Mouse (Mus musculus): Measurements from ENCODE around the gene Dmac2. TPM values are rescaled to one million over a fixed set of nuclear protein-coding genes. Genes with fewer than 3 reads are reported as not detected.

Dmac2 gene
- total and polyA plus RNA-seq, 2 experiments from 2014 or later: 46.7 to 50.5 TPM

DNA sequence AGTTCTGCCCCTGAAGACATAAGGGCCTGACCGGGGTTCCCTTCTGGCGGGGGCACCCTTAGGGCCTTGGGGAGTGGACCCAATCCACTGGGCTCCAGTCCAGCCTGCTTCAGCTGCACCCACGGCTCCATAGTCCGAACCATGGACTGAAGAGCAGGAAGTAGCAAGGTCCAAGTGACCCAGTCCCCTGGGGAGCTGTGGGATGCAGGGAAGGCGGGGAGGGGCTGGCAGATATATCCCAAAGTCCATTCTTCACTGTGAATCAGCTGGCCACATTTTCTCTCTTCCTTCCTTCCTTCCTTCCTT, 3.6 kb upstream of the Dmac2 start, which contains the start of gene Erich4:
Gene Erich4 (minus strand): TSS at position 187 of the 306 bp plus-strand sequence.
- no peak within 1 kb of the TSS for H3K9ac ChIP-seq (replicated peaks; ENCODE audit: low read length)
- H3K4me3 ChIP-seq (ENCODE audit: low read length): no peak within 1 kb of the TSS
- H3K4me2 ChIP-seq (ENCODE audit: low read depth, low read length): no peak within 1 kb of the TSS
- no peaks in the 10 kb centered on the region for H3K27me3 ChIP-seq (ENCODE audit: insufficient read depth, low read length)
- no peak within 1 kb of the TSS for H3K27ac ChIP-seq
- DNase-seq (ENCODE audit: low spot score) (no peak), ATAC-seq (no peak)
- H3K36me3 ChIP-seq (ENCODE audit: insufficient read depth, low read length): 0 out of 2 replicates have a peak, but pooled peaks cover 1% of the 10 kb centered on the region
- no peaks in the 10 kb centered on the region for H3K9me3 ChIP-seq (ENCODE audit: low read length)
- no peak for TF ChIP-seq CTCF (IDR thresholded peaks at IDR 0.05; ENCODE audit: low read depth)
- WGBS: 81% methylated on average over 5 of the region's 5 CpGs
- peaks cover 5% of the 10 kb centered on the region; the same call in 1 of the 2 replicates for H3K4me1 ChIP-seq (ENCODE audit: insufficient read depth, low read length)

DNA sequence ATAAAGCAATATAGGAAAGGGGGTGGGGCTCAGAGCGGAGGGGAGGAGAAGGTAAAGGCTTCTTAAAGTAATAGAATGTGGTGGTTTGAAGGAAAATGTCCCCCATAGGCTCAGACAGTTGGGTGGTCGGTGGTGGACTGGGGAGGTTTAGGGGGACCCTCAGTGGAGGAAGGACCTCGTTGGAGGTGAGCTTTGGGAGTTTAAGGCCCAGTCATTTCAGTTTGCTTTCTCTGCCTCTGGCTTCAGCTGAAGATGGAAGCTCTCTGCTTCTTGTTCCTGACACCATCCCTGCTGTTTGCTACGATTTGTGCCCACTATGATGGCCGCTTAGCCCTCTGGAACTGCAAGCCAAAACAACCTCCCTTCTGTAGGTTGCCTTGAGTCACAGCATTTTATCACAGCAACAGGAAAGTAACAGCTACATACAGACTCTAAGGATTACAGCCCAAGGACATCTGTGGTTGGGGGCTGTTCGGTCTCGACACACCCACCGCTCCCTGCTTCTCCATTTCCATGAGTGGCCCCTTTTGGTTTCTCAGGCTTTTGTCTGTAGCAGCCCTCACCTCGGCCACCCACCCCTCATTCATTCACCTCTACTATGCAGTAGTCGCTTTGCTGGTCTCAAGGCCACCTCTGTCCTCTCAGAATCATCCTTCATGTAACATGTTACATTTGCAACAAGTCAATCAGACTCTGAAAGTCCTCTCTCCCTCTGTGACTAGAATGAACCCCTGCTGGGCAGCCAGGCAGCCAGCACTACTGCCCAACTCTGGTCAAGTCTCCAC, 1.6 kb upstream of the Dmac2 start:
- 84% methylated on average over 10 of the region's 10 CpGs for WGBS
- H3K27me3 ChIP-seq (ENCODE audit: insufficient read depth, low read length): no peaks in the 10 kb centered on the region
- no peak overlapping the region for H3K27ac ChIP-seq

DNA sequence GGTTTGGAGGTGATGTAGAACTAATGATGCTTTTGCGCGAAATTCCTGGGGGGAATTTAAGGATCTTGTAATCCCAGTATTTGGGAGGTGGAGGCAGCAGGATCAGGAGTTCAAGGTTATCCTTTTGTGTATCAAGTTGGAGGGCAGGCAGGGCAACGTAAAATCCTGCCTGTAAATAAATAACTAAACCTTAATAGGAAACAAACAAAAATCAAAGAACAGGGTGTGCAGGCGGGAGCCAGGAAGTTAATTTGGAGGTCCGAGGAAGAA, 443 bp downstream of the Dmac2 start:
- H3K4me2 ChIP-seq (ENCODE audit: low read depth, low read length): peak overlapping the region; percentile 66
- H3K36me3 ChIP-seq (ENCODE audit: insufficient read depth, low read length): peaks cover 19% of the 10 kb centered on the region; the same call in 1 of the 2 replicates
- H3K4me1 ChIP-seq (ENCODE audit: insufficient read depth, low read length): peaks cover 5% of the 10 kb centered on the region; the same call in 1 of the 2 replicates
- H3K9me3 ChIP-seq (ENCODE audit: low read length): no peaks in the 10 kb centered on the region
- no peaks in the 10 kb centered on the region for H3K27me3 ChIP-seq (ENCODE audit: insufficient read depth, low read length)
- H3K9ac ChIP-seq (replicated peaks; ENCODE audit: low read length): peak overlapping the region; percentile 51
- H3K4me3 ChIP-seq (ENCODE audit: low read length): peak overlapping the region; percentile 63
- TF ChIP-seq CTCF (IDR thresholded peaks at IDR 0.05; ENCODE audit: low read depth): no peak
- H3K27ac ChIP-seq: peak overlapping the region; percentile 16; the same call in 1 of the 2 replicates
- DNase-seq (ENCODE audit: low spot score) (no peak), ATAC-seq (no peak)
- 24% methylated on average over 5 of the region's 5 CpGs for WGBS

More for the DNA sequence above, 1.6 kb upstream of the Dmac2 start:
- no peaks in the 10 kb centered on the region for H3K9me3 ChIP-seq (ENCODE audit: low read length)
- no peak overlapping the region for H3K4me2 ChIP-seq (ENCODE audit: low read depth, low read length)
- H3K4me3 ChIP-seq (ENCODE audit: low read length): no peak overlapping the region
- peaks cover 15% of the 10 kb centered on the region; the same call in 1 of the 2 replicates for H3K36me3 ChIP-seq (ENCODE audit: insufficient read depth, low read length)
- H3K9ac ChIP-seq (replicated peaks; ENCODE audit: low read length): no peak overlapping the region
- no peak for TF ChIP-seq CTCF (IDR thresholded peaks at IDR 0.05; ENCODE audit: low read depth)
- H3K4me1 ChIP-seq (ENCODE audit: insufficient read depth, low read length): peaks cover 5% of the 10 kb centered on the region; the same call in 1 of the 2 replicates
- no peak for DNase-seq (ENCODE audit: low spot score)
- no peak for ATAC-seq

DNA sequence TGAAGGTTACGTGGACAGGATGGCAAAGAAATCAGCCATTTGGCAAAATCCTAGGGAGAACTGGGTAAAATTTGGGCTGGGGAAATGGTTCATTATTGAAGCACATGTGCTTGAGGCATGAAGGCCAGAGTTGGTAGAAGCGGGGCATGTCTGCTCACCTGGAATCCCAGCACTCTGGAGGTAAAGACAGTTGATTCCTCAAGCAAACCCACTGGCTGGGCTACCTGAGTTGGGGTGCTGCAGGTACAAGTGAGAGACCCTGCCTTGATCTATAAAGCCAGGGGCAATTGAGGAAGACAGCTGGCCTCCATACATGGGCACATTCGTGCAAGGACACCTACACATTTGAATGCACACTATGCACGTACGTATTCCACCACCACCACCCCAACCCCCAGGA, 887 bp downstream of the Dmac2 start:
- WGBS: 92% methylated on average over 5 of the region's 5 CpGs
- Histone ChIP-seq H3K27ac (peak overlapping the region; percentile 16; the same call in 1 of the 2 replicates), H3K9ac (replicated peaks; ENCODE audit: low read length) (peak overlapping the region; percentile 51; the same call in 1 of the 2 replicates), H3K9me3 (ENCODE audit: low read length) (no peaks in the 10 kb centered on the region), H3K36me3 (ENCODE audit: insufficient read depth, low read length) (peaks cover 19% of the 10 kb centered on the region; the same call in 1 of the 2 replicates), H3K4me2 (ENCODE audit: low read depth, low read length) (peak overlapping the region; percentile 66), H3K4me3 (ENCODE audit: low read length) (no peak overlapping the region; the same call in 1 of the 2 replicates), H3K4me1 (ENCODE audit: insufficient read depth, low read length) (peaks cover 5% of the 10 kb centered on the region; the same call in 1 of the 2 replicates), H3K27me3 (ENCODE audit: insufficient read depth, low read length) (no peaks in the 10 kb centered on the region)
- DNase-seq (ENCODE audit: low spot score) (no peak), ATAC-seq (no peak)
- no peak for TF ChIP-seq CTCF (IDR thresholded peaks at IDR 0.05; ENCODE audit: low read depth)

DNA sequence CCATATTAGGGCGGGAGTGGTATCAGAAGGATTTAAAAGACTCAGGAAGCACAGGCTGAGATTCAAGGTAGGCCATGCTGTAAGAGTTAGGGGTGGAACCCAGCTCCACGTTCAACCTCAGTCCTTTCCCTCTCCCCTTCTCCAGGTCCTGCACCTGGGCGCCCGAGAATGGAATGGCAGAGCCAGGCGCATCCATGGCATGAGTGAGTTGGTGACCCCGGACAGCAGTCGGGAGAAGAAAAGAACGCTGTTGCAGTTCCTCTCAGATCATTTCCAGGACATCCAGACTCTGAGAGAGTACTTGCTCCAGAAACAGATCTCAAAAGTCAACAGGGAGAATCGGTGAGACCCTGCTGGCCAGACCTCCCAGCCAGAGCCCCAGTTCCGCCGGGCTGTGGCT, 1.5 kb downstream of the Dmac2 start:
- TF ChIP-seq CTCF (IDR thresholded peaks at IDR 0.05; ENCODE audit: low read depth): no peak
- WGBS: 93% methylated on average over 11 of the region's 11 CpGs
- Histone ChIP-seq H3K9me3 (ENCODE audit: low read length) (no peaks in the 10 kb centered on the region), H3K27me3 (ENCODE audit: insufficient read depth, low read length) (no peaks in the 10 kb centered on the region), H3K9ac (replicated peaks; ENCODE audit: low read length) (no peak overlapping the region), H3K4me3 (ENCODE audit: low read length) (no peak overlapping the region), H3K4me2 (ENCODE audit: low read depth, low read length) (no peak overlapping the region), H3K4me1 (ENCODE audit: insufficient read depth, low read length) (peaks cover 5% of the 10 kb centered on the region; the same call in 1 of the 2 replicates), H3K27ac (no peak overlapping the region), H3K36me3 (ENCODE audit: insufficient read depth, low read length) (peaks cover 19% of the 10 kb centered on the region; the same call in 1 of the 2 replicates)
- ATAC-seq (no peak), DNase-seq (ENCODE audit: low spot score) (no peak)

DNA sequence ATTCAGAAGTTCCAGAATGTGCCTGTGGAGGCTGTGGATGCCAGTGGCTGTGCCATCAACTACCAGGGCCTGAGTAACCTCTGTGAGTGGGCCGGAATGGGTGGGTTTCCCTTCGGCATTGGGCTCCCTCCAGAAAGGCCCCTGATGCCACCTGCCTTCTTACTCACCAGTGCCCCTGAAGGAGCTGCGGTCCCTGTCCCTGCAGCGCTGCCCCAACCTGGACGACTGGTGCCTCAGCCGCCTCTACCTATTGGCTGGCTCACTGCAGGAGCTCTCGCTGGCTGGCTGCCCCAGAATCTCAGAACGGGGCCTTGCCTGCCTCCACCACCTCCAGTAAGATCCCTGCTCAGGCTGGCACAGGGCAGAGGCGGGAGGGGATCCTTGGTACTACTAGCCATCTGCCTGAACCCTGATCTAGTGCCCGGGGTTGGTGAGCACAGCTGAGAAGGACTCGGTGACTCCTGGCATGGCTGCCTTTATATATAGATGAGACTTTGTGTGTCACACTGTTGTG, 4.7 kb downstream of the Dmac2 start:
- H3K4me1 ChIP-seq (ENCODE audit: insufficient read depth, low read length): peaks cover 8% of the 10 kb centered on the region; the same call in 1 of the 2 replicates
- H3K4me3 ChIP-seq (ENCODE audit: low read length): no peak overlapping the region
- ATAC-seq (no peak), DNase-seq (ENCODE audit: low spot score) (no peak)
- no peak overlapping the region for H3K27ac ChIP-seq
- no peaks in the 10 kb centered on the region for H3K9me3 ChIP-seq (ENCODE audit: low read length)
- H3K27me3 ChIP-seq (ENCODE audit: insufficient read depth, low read length): no peaks in the 10 kb centered on the region
- WGBS: 84% methylated on average over 11 of the region's 11 CpGs
- TF ChIP-seq CTCF (IDR thresholded peaks at IDR 0.05; ENCODE audit: low read depth): no peak
- H3K36me3 ChIP-seq (ENCODE audit: insufficient read depth, low read length): peaks cover 19% of the 10 kb centered on the region; the same call in 1 of the 2 replicates
- no peak overlapping the region for H3K4me2 ChIP-seq (ENCODE audit: low read depth, low read length)
- no peak overlapping the region for H3K9ac ChIP-seq (replicated peaks; ENCODE audit: low read length)

GRCm38 (mm10) chr7:25624851-25625250, 5.6 kb downstream of the Dmac2 start:
- 79% methylated on average over 5 of the region's 5 CpGs for WGBS
- H3K4me2 ChIP-seq (ENCODE audit: low read depth, low read length): no peak overlapping the region
- peaks cover 21% of the 10 kb centered on the region for H3K36me3 ChIP-seq (ENCODE audit: insufficient read depth, low read length)
- H3K27ac ChIP-seq: no peak overlapping the region
- TF ChIP-seq CTCF (IDR thresholded peaks at IDR 0.05; ENCODE audit: low read depth): no peak
- H3K9ac ChIP-seq (replicated peaks; ENCODE audit: low read length): no peak overlapping the region
- DNase-seq (ENCODE audit: low spot score): no peak
- no peaks in the 10 kb centered on the region for H3K27me3 ChIP-seq (ENCODE audit: insufficient read depth, low read length)
- H3K9me3 ChIP-seq (ENCODE audit: low read length): no peaks in the 10 kb centered on the region
- ATAC-seq: no peak
- H3K4me1 ChIP-seq (ENCODE audit: insufficient read depth, low read length): peaks cover 8% of the 10 kb centered on the region; the same call in 1 of the 2 replicates
- no peak overlapping the region for H3K4me3 ChIP-seq (ENCODE audit: low read length)

Measured in hindbrain, postnatal 0 days (tissue).